Mouse (Mus musculus) hindbrain, postnatal 0 days (tissue): Measurements from ENCODE around the gene Arpc2. TPM values are rescaled to one million over a fixed set of nuclear protein-coding genes. Genes with fewer than 3 reads are reported as not detected.

Source experiments
- ATAC-seq: fragments of 200-750 bp; cut with Nextera tagmentation; 2 replicates; pipeline ENCODE4 v1.8.0; 2017; ENCODE audit warnings: mild to moderate bottlenecking, moderate TSS enrichment, moderate library complexity
- DNase-seq: peaks from one replicate; pipeline ENCODE4 v3.0.0-alpha.2; 2015; ENCODE audit warnings: low spot score
- H3K27ac ChIP-seq: fragments of 300-500 bp; sonication (generic); 2 replicates; pipeline ENCODE4 v1.5.1; 2014; ENCODE audit warnings: mild to moderate bottlenecking
- H3K27me3 ChIP-seq: fragments of 300-500 bp; sonication (generic); 2 replicates; pipeline ENCODE4 v1.6.1; 2014; ENCODE audit warnings: low read length, mixed read lengths; ENCODE audit not compliant: insufficient read depth
- H3K36me3 ChIP-seq: fragments of 300-500 bp; sonication (generic); 2 replicates; pipeline ENCODE4 v1.6.1; 2014; ENCODE audit warnings: low read length, mixed read lengths; ENCODE audit not compliant: insufficient read depth
- H3K4me1 ChIP-seq: fragments of 300-500 bp; sonication (generic); 2 replicates; pipeline ENCODE4 v1.6.1; 2014; ENCODE audit warnings: antibody characterized with exemption, low read length, mixed read lengths; ENCODE audit not compliant: insufficient read depth
- H3K4me2 ChIP-seq: fragments of 300-500 bp; sonication (generic); 2 replicates; pipeline ENCODE4 v1.6.1; 2014; ENCODE audit warnings: low read depth, mild to moderate bottlenecking, low read length, moderate library complexity, mixed read lengths
- H3K4me3 ChIP-seq: fragments of 300-500 bp; sonication (generic); 2 replicates; pipeline ENCODE4 v1.5.1; 2014; ENCODE audit warnings: low read length
- H3K9ac ChIP-seq: fragments of 300-500 bp; sonication (generic); replicated peaks from 2 replicates; pipeline ENCODE4 v1.6.1; 2014; ENCODE audit warnings: mild to moderate bottlenecking, low read length, moderate library complexity, mixed read lengths
- H3K9me3 ChIP-seq: fragments of 300-500 bp; sonication (generic); 2 replicates; pipeline ENCODE4 v1.6.1; 2016; ENCODE audit warnings: low read length, mixed read lengths
- CTCF ChIP-seq: IDR thresholded peaks from 2 replicates; pipeline ENCODE4 v1.5.1; 2016; ENCODE audit warnings: antibody characterized with exemption, control low read depth, low read depth
- WGBS: fragments of 180-500 bp; shearing (Covaris S2); extraction: QIAGEN DNeasy Blood & Tissue Kit; methylation state at CpG from one replicate; pipeline ENCODE4 v1.1.7; 2014; 5-methylcytosine and 5-hydroxymethylcytosine counted together
- polyA plus RNA-seq: library from polyadenylated mRNA; unstranded; fragments of >200 nt; fragmentation: Nextera tagmentation; extraction: Ambion mirVana; gene quantifications from 2 replicates; pipeline ENCODE4 v1.2.1, GENCODE M21; 2015
- total RNA-seq: library from RNA; depleted of rRNA; stranded (reverse); fragments of >200 nt; gene quantifications from 2 replicates; pipeline ENCODE4 v1.2.3, GENCODE M21; 2014

Arpc2 gene
- total and polyA plus RNA-seq, 2 experiments from 2014 or later = 131 to 417 TPM

DNA sequence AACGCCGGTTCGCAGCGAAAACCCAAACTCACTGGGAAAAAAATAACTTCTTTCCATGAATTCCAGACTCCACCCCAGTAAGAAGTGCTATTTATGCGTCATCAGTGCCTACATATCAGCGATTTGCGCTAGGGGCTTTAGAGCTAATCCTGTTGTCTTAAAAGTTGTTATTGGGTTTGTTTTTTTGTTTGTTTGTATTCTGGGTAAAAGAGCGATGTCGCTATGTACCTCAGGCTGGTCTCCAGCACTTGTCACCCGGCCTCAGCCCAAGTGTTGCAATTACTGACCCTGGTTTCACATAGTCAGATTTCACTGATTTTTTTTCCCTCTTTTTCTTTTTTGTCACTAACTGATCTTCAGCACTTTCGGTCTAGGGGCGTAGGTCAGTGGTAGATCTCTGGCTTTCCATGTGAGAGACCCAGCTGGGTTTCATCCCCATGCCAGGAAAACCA is 68.5 kb downstream of the Arpc2 start:
- H3K36me3 ChIP-seq = no peaks in the 10 kb centered on the region
- H3K4me2 ChIP-seq = peak overlapping the region; percentile 64
- no peaks in the 10 kb centered on the region for H3K9me3 ChIP-seq
- peak overlapping the region; percentile 52 for H3K9ac ChIP-seq
- WGBS = 23% methylated on average over 12 of the region's 12 CpGs
- H3K27ac ChIP-seq = peak overlapping the region; percentile 75
- ATAC-seq (no peak), DNase-seq (no peak)
- TF ChIP-seq CTCF = no peak
- no peaks in the 10 kb centered on the region for H3K27me3 ChIP-seq
- H3K4me3 ChIP-seq = peak overlapping the region; percentile 50
- 0 out of 2 replicates have a peak, but pooled peaks cover 3% of the 10 kb centered on the region for H3K4me1 ChIP-seq

DNA sequence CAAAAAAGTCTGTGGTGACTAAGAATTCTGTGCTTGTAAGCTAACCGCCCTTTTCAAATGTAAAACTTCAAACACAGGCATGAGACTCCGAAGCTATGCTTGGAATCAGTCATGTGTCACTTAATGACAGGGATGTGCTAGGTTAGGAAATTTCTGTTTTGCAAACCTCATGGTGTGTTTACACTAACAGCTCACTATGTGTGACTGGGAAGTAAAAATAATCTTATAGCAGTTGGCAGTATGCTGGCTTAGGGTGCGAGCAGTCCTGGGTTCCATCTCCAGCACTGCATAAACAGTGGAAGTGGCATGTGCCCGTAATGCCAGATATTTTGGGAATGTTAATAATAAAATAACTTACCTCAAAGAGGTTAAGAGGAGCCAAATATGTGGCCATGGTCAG is 69.1 kb downstream of the Arpc2 start:
- H3K4me1 ChIP-seq = 0 out of 2 replicates have a peak, but pooled peaks cover 3% of the 10 kb centered on the region
- no peaks in the 10 kb centered on the region for H3K9me3 ChIP-seq
- ATAC-seq (no peak), DNase-seq (no peak)
- no peak overlapping the region for H3K4me3 ChIP-seq
- no peaks in the 10 kb centered on the region for H3K27me3 ChIP-seq
- H3K9ac ChIP-seq = no peak overlapping the region
- H3K27ac ChIP-seq = no peak overlapping the region
- H3K4me2 ChIP-seq = no peak overlapping the region
- no peaks in the 10 kb centered on the region for H3K36me3 ChIP-seq
- no peak for TF ChIP-seq CTCF
- 80% methylated on average over 4 of the region's 4 CpGs for WGBS

DNA sequence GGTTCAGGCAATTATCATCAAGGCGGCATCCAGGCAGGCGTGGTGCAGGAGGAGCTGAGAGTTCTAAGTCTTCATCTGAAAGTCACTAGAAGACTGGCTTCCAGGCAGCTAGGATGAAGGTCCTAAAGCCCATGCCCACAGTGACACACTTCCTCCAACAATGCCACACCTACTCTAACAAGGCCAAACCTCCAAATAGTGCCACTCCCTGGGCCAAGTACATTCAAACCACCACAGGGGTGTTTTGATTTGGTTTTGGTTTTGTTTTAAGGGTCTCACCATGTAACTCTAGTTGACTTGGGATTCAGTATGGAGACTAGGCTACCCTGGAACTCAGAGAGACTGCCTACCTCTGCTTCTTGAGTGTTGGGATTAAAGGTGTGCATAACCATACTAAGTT is 69.6 kb downstream of the Arpc2 start, which contains the start of gene Tmbim1:
Gene Tmbim1, minus strand, starts transcription at position 101 of the 400 bp plus-strand sequence.
- Histone ChIP-seq H3K4me2 (peak within 1 kb of the TSS; percentile 64), H3K27me3 (no peaks in the 10 kb centered on the region), H3K27ac (0 out of 2 replicates have a peak within 1 kb of the TSS, but pooled peaks have one; percentile 75), H3K4me1 (0 out of 2 replicates have a peak, but pooled peaks cover 3% of the 10 kb centered on the region), H3K9ac (no peak within 1 kb of the TSS), H3K4me3 (peak within 1 kb of the TSS; percentile 50), H3K36me3 (no peaks in the 10 kb centered on the region), H3K9me3 (no peaks in the 10 kb centered on the region)
- DNase-seq (no peak), ATAC-seq (no peak)
- no peak for TF ChIP-seq CTCF
- 98% methylated on average over 2 of the region's 2 CpGs for WGBS

DNA sequence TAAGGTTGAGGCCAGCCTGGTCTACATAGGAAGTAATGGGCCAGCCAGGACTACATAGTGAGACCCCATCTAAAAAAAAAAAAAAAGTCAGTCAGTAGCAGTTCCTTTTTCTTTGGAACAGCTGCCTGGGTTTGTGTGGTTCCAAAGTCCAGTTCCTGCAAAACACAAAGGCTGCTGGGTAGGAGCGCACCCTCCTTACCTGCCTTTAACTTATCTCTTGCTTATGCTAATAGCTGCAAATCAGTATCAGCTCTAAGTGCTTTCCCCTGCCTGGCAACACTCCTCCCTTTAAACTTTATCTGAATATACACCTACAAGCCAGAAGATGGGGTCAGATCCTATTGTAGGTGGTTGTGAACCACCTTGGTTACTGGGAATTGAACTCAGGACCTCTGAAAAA is 71.3 kb downstream of the Arpc2 start:
- WGBS = 97% methylated on average over 1 of the region's 1 CpGs
- no peaks in the 10 kb centered on the region for H3K9me3 ChIP-seq

DNA sequence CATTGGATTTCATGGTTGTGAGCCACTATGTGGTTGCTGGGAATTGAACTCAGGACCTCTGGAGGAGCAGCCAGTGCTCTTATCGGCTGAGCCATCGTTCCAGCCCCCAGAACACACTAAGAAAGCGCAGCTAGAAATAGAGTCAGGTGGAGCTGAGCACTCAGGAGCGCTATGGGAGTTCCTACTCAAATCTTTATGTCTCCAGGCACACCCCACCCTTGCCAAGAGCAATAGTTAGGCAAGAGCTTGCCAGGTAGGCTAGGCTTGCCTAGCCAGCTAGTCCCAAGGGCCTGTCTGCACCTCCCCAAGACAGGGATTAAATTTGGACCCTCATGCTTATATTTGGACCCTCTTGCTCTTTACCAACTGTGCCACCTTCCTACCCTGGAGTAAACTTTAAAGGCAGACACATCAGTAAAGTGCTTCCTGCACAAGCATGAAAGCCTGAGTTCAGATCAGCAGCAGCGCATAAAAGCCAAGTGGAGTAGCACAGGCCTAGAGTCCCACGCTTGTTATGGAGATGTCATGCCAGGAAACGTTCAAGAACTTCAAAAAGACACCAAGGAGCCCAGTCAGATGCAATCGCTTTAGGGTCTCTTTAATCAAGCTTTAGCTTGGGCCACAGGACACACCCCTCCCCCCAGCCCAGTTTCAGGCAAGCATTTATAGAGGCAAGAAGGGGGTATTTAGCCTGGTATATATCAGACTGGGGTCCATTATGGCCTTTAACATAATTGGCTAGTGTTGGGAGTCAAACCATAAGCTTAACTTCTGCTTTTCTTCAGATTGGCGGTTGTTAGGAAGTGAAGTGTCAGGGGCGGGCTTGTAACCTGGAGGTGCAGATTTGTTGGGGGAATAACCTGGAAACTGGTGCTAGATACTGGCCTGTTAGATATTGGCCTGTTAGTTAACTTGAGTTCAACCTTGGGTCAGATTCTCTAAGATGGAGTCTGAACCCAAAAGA is 72.4 kb downstream of the Arpc2 start:
- Histone ChIP-seq H3K36me3 (no peaks in the 10 kb centered on the region), H3K4me2 (no peak overlapping the region), H3K9me3 (no peaks in the 10 kb centered on the region), H3K9ac (no peak overlapping the region), H3K4me1 (0 out of 2 replicates have a peak, but pooled peaks cover 3% of the 10 kb centered on the region), H3K27me3 (no peaks in the 10 kb centered on the region), H3K4me3 (no peak overlapping the region), H3K27ac (no peak overlapping the region)
- ATAC-seq (no peak), DNase-seq (no peak)
- TF ChIP-seq CTCF = no peak
- WGBS = 77% methylated on average over 10 of the region's 10 CpGs

More for the DNA sequence above, 71.3 kb downstream of the Arpc2 start:
- no peaks in the 10 kb centered on the region for H3K36me3 ChIP-seq
- no peaks in the 10 kb centered on the region for H3K27me3 ChIP-seq
- no peak for TF ChIP-seq CTCF
- ATAC-seq (no peak), DNase-seq (no peak)
- no peak overlapping the region for H3K9ac ChIP-seq
- H3K4me1 ChIP-seq = 0 out of 2 replicates have a peak, but pooled peaks cover 3% of the 10 kb centered on the region
- no peak overlapping the region for H3K4me2 ChIP-seq
- no peak overlapping the region for H3K4me3 ChIP-seq
- no peak overlapping the region for H3K27ac ChIP-seq

DNA sequence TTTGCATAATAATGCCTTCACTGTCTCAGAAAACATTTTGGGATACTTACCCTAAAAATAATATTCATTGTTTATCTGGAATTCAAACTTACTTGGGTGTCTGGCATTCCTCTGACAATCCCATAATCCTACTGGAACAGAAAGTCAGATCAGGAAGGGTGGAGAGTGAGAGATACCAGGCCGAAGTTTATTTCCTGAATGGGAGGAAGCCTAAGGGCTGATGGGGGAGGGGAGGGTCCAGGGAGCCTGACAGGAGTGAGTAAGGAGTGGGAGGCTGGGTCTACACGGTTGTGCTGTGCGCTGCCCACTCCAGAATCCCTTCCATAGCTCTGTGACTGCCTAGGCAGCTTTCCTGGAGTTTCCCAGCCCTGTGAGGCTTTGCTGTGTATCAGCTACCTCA is 73.9 kb downstream of the Arpc2 start:
- no peak overlapping the region for H3K27ac ChIP-seq
- H3K4me2 ChIP-seq = no peak overlapping the region
- DNase-seq (no peak), ATAC-seq (no peak)
- no peaks in the 10 kb centered on the region for H3K36me3 ChIP-seq
- no peaks in the 10 kb centered on the region for H3K27me3 ChIP-seq
- no peak overlapping the region for H3K4me3 ChIP-seq
- H3K9me3 ChIP-seq = no peaks in the 10 kb centered on the region
- H3K4me1 ChIP-seq = no peaks in the 10 kb centered on the region
- H3K9ac ChIP-seq = no peak overlapping the region
- WGBS = 55% methylated on average over 3 of the region's 3 CpGs
- TF ChIP-seq CTCF = no peak
